Mouse (Mus musculus) Patski (cell line): Measurements from ENCODE around the gene Pigt. TPM values are rescaled to one million over a fixed set of nuclear protein-coding genes. Genes with fewer than 3 reads are reported as not detected.

Experiments
- ATAC-seq: fragments of 100-300 bp; one replicate; pipeline ENCODE4 v1.8.0; 2021
- CTCF ChIA-PET: fragments of 350-600 bp; sonication (Branson Sonifier 250); formaldehyde crosslinking; loops from one replicate; lab custom pipeline; 2022; ENCODE audit warnings: inconsistent platforms; lab: Charles Lee
- POLR2A ChIA-PET: fragments of 350-600 bp; sonication (Branson Sonifier 250); formaldehyde crosslinking; loops from one replicate; lab custom pipeline; 2022; ENCODE audit warnings: antibody characterized with exemption, inconsistent platforms; lab: Charles Lee
- DNase-seq: peaks from one replicate; pipeline ENCODE4 v3.0.0-alpha.2; 2011; ENCODE audit warnings: low read depth, low spot score
- H3K27me3 ChIP-seq: fragments of 371-371 bp; one replicate; pipeline ENCODE4 v1.5.1; 2021
- CTCF ChIP-seq: fragments of 100-300 bp; IDR thresholded peaks from one replicate; pipeline ENCODE4 v1.5.1; 2021
- in situ Hi-C: fragments of 300-500 bp; cut with MboI; formaldehyde crosslinking; loops from 3 replicates; pipeline ENCODE4 v1.11.1; 2018; ENCODE audit warnings: low pct_unique_long_range_greater_than_20kb, mixed read lengths
- polyA plus RNA-seq: library from polyadenylated mRNA; unstranded; gene quantifications from one replicate; pipeline ENCODE4 v1.2.3, GENCODE M21; 2021

The Pigt gene
- polyA plus RNA-seq, 1 experiment from 2014 or later: 136 TPM

GRCm38 (mm10) chr2:164549963-164550894 lies 52.9 kb downstream of the Pigt start:
- DNase-seq: no peak

GRCm38 (mm10) chr2:164550895-164551269 lies 53.6 kb downstream of the Pigt start:
- ATAC-seq: no peak

More at GRCm38 (mm10) chr2:164549963-164550894, 52.9 kb downstream of the Pigt start:
- ChIA-PET CTCF (interaction anchor here (1.0 to 1.4 kb wide), 2 partner anchors 15 to 17 kb away, joined by 3 read pairs; no protein-coding TSS in a partner anchor), POLR2A (interaction anchor here (0.7 kb wide), 1 partner anchor 9 kb away, joined by 3 read pairs; no protein-coding TSS in a partner anchor)
- no peak for ATAC-seq
- H3K27me3 ChIP-seq: no peaks in the 10 kb centered on the region
- no peak for TF ChIP-seq CTCF
- in situ Hi-C loops: loop anchor here (25.0 kb wide), 1 partner anchor 438 kb away; no protein-coding TSS in a partner anchor

GRCm38 (mm10) chr2:164551502-164551901 lies 54.2 kb downstream of the Pigt start:
- no peak for TF ChIP-seq CTCF
- in situ Hi-C loops: no loop called here
- CTCF ChIA-PET: no interaction called here
- POLR2A ChIA-PET: no interaction called here
- no peaks in the 10 kb centered on the region for H3K27me3 ChIP-seq
- DNase-seq: no peak
- no peak for ATAC-seq

More at GRCm38 (mm10) chr2:164550895-164551269, 53.6 kb downstream of the Pigt start:
- ChIA-PET CTCF (interaction anchor here (1.0 to 1.4 kb wide), 2 partner anchors 14 to 17 kb away, joined by 3 read pairs; no protein-coding TSS in a partner anchor), POLR2A (no interaction called here)
- no peaks in the 10 kb centered on the region for H3K27me3 ChIP-seq
- in situ Hi-C loops: no loop called here
- TF ChIP-seq CTCF: no peak
- no peak for DNase-seq

Other genes starting within 250 kb of the Pigt start
- not detected for gene Svs3b, start 240.9 kb upstream of the Pigt start, polyA plus RNA-seq
- gene Svs4, start 219.1 kb upstream of the Pigt start, polyA plus RNA-seq: not detected
- gene Svs3a, start 208.3 kb upstream of the Pigt start, polyA plus RNA-seq: not detected
- not detected for gene Svs6, start 180.8 kb upstream of the Pigt start, polyA plus RNA-seq
- gene Svs5, start 164.8 kb upstream of the Pigt start, polyA plus RNA-seq: not detected
- 149 TPM for gene Slpi, start 108.4 kb upstream of the Pigt start, polyA plus RNA-seq
- gene Rbpjl, start 94.4 kb upstream of the Pigt start, polyA plus RNA-seq: 0.06 TPM
- gene Matn4, start 92.4 kb upstream of the Pigt start, polyA plus RNA-seq: 0.10 TPM
- 672 TPM for gene Sdc4, start 53.6 kb upstream of the Pigt start, polyA plus RNA-seq
- 55.1 TPM for gene Sys1, start 40.6 kb upstream of the Pigt start, polyA plus RNA-seq
- 18.5 TPM for gene Gm20458, start 36.6 kb upstream of the Pigt start, polyA plus RNA-seq
- gene Trp53tg5, start 23.8 kb upstream of the Pigt start, polyA plus RNA-seq: 0.39 TPM
- 48.8 TPM for gene Dbndd2, start 11.4 kb upstream of the Pigt start, polyA plus RNA-seq
- gene Wfdc2, start 64.9 kb downstream of the Pigt start, polyA plus RNA-seq: 0.15 TPM
- gene Spint3, start 75.9 kb downstream of the Pigt start, polyA plus RNA-seq: not detected
- gene Wfdc6a, start 87.9 kb downstream of the Pigt start, polyA plus RNA-seq: not detected
- gene Eppin, start 96.1 kb downstream of the Pigt start, polyA plus RNA-seq: not detected
- gene Wfdc6b, start 116.0 kb downstream of the Pigt start, polyA plus RNA-seq: not detected
- gene Wfdc8, start 116.1 kb downstream of the Pigt start, polyA plus RNA-seq: not detected
- not detected for gene Wfdc16, start 141.3 kb downstream of the Pigt start, polyA plus RNA-seq
- gene Wfdc10, start 158.5 kb downstream of the Pigt start, polyA plus RNA-seq: not detected
- not detected for gene Wfdc9, start 159.1 kb downstream of the Pigt start, polyA plus RNA-seq
- gene Wfdc11, start 176.6 kb downstream of the Pigt start, polyA plus RNA-seq: not detected
- not detected for gene Wfdc13, start 187.6 kb downstream of the Pigt start, polyA plus RNA-seq
- gene Spint4, start 201.0 kb downstream of the Pigt start, polyA plus RNA-seq: not detected
- gene Spint5, start 217.8 kb downstream of the Pigt start, polyA plus RNA-seq: not detected
- 0.47 TPM for gene Wfdc3, start 248.4 kb downstream of the Pigt start, polyA plus RNA-seq
- 49.8 TPM for gene Dnttip1, start 248.5 kb downstream of the Pigt start, polyA plus RNA-seq